Mouse (Mus musculus) hindbrain, embryonic 16.5 days (tissue): ENCODE measurements around the gene Trmt6. TPM values are rescaled to one million over a fixed set of nuclear protein-coding genes. Genes with fewer than 3 reads are reported as not detected.

Source experiments
- ATAC-seq: fragments of 200-750 bp; cut with Nextera tagmentation; 2 replicates; pipeline ENCODE4 v1.8.0; 2017; ENCODE audit warnings: moderate TSS enrichment, moderate library complexity
- H3K27ac ChIP-seq: fragments of 300-500 bp; sonication (generic); 2 replicates; pipeline ENCODE4 v1.5.1; 2014; ENCODE audit warnings: low read depth, mild to moderate bottlenecking, control low read depth, low read length, moderate library complexity
- H3K27me3 ChIP-seq: fragments of 300-500 bp; sonication (generic); replicated peaks from 2 replicates; pipeline ENCODE4 v1.6.1; 2014; ENCODE audit warnings: low read length; ENCODE audit not compliant: control insufficient read depth, insufficient read depth
- H3K36me3 ChIP-seq: fragments of 300-500 bp; sonication (generic); 2 replicates; pipeline ENCODE4 v1.6.1; 2014; ENCODE audit warnings: mild to moderate bottlenecking, low read length, moderate library complexity, mixed read lengths; ENCODE audit not compliant: control insufficient read depth, insufficient read depth
- H3K4me1 ChIP-seq: fragments of 300-500 bp; sonication (generic); 2 replicates; pipeline ENCODE4 v1.6.1; 2014; ENCODE audit warnings: low read depth, low read length; ENCODE audit not compliant: control insufficient read depth, insufficient read depth
- H3K4me2 ChIP-seq: fragments of 300-500 bp; sonication (generic); 2 replicates; pipeline ENCODE4 v1.6.1; 2014; ENCODE audit warnings: mild to moderate bottlenecking, low read length, control low read depth, moderate library complexity
- H3K4me3 ChIP-seq: fragments of 300-500 bp; sonication (generic); 2 replicates; pipeline ENCODE4 v1.5.1; 2014; ENCODE audit warnings: mild to moderate bottlenecking, low read length, control low read depth, moderate library complexity
- H3K9ac ChIP-seq: fragments of 300-500 bp; sonication (generic); 2 replicates; pipeline ENCODE4 v1.6.1; 2014; ENCODE audit warnings: low read depth, mild to moderate bottlenecking, control low read depth, low read length, moderate library complexity
- H3K9me3 ChIP-seq: fragments of 300-500 bp; sonication (generic); 2 replicates; pipeline ENCODE4 v1.6.1; 2014; ENCODE audit warnings: mild to moderate bottlenecking, low read length, moderate library complexity; ENCODE audit not compliant: control insufficient read depth
- WGBS: fragments of 180-500 bp; shearing (Covaris S2); extraction: QIAGEN DNeasy Blood & Tissue Kit; methylation state at CpG from one replicate; pipeline ENCODE4 v1.1.7; 2014; 5-methylcytosine and 5-hydroxymethylcytosine counted together
- polyA plus RNA-seq: library from polyadenylated mRNA; unstranded; fragments of >200 nt; fragmentation: Nextera tagmentation; extraction: Ambion mirVana; gene quantifications from 2 replicates; pipeline ENCODE4 v1.2.1, GENCODE M21; 2015

Trmt6 gene
- polyA plus RNA-seq, 1 experiment from 2014 or later: 17.7 TPM

- H3K9ac ChIP-seq: peak within 1 kb of the TSS; percentile 93
- H3K27me3 ChIP-seq: no peaks in the 10 kb centered on the region
- peaks cover 3% of the 10 kb centered on the region for H3K36me3 ChIP-seq
- peak; percentile 96 for ATAC-seq
- peak within 1 kb of the TSS; percentile 70 for H3K4me2 ChIP-seq
- H3K9me3 ChIP-seq: no peaks in the 10 kb centered on the region
- H3K4me1 ChIP-seq: peaks cover 19% of the 10 kb centered on the region
- WGBS: under 1% methylated on average over 68 of the region's 96 CpGs
- H3K4me3 ChIP-seq: peak within 1 kb of the TSS; percentile 98
- peak within 1 kb of the TSS; percentile 87 for H3K27ac ChIP-seq
Observed at GRCm38 (mm10) chr2:132846407-132847358, 30.8 kb upstream of the Trmt6 start, which contains the start of gene Crls1. Crls1 (plus strand) TSS chr2:132846666.

GRCm38 (mm10) chr2:132841071-132841470 is 25.2 kb upstream of the Trmt6 start:
- Histone ChIP-seq H3K27me3 (no peaks in the 10 kb centered on the region), H3K4me3 (no peak overlapping the region), H3K27ac (no peak overlapping the region), H3K4me1 (no peaks in the 10 kb centered on the region; the same call in 1 of the 2 replicates), H3K9ac (no peak overlapping the region), H3K9me3 (no peaks in the 10 kb centered on the region), H3K36me3 (no peaks in the 10 kb centered on the region; the same call in 1 of the 2 replicates), H3K4me2 (no peak overlapping the region)
- 86% methylated on average over 4 of the region's 4 CpGs for WGBS
- ATAC-seq: no peak

GRCm38 (mm10) chr2:132802976-132803375 is 12.9 kb downstream of the Trmt6 start:
- Histone ChIP-seq H3K4me1 (no peaks in the 10 kb centered on the region), H3K27me3 (no peaks in the 10 kb centered on the region), H3K4me3 (no peak overlapping the region), H3K4me2 (no peak overlapping the region), H3K36me3 (peaks cover 18% of the 10 kb centered on the region), H3K9ac (no peak overlapping the region), H3K9me3 (no peaks in the 10 kb centered on the region), H3K27ac (no peak overlapping the region)
- whole genome bisulfite sequencing: 97% methylated on average over 2 of the region's 2 CpGs
- no peak for ATAC-seq

GRCm38 (mm10) chr2:132794204-132794586 is 21.7 kb downstream of the Trmt6 start:
- H3K36me3 ChIP-seq: peaks cover 19% of the 10 kb centered on the region; the same call in 1 of the 2 replicates
- WGBS: 88% methylated on average over 7 of the region's 7 CpGs
- no peak overlapping the region for H3K4me2 ChIP-seq
- H3K27ac ChIP-seq: no peak overlapping the region
- H3K27me3 ChIP-seq: no peaks in the 10 kb centered on the region
- no peaks in the 10 kb centered on the region for H3K9me3 ChIP-seq
- no peak for ATAC-seq
- H3K4me1 ChIP-seq: no peaks in the 10 kb centered on the region
- no peak overlapping the region for H3K9ac ChIP-seq
- H3K4me3 ChIP-seq: no peak overlapping the region

- Histone ChIP-seq H3K4me1 (no peaks in the 10 kb centered on the region), H3K9me3 (no peaks in the 10 kb centered on the region), H3K9ac (no peak overlapping the region), H3K27me3 (no peaks in the 10 kb centered on the region), H3K36me3 (peaks cover 19% of the 10 kb centered on the region; the same call in 1 of the 2 replicates), H3K4me2 (no peak overlapping the region), H3K27ac (no peak overlapping the region), H3K4me3 (no peak overlapping the region)
- ATAC-seq: no peak
- 88% methylated on average over 19 of the region's 19 CpGs for WGBS
Observed at GRCm38 (mm10) chr2:132793441-132794203, 22.2 kb downstream of the Trmt6 start.

GRCm38 (mm10) chr2:132784039-132784438 is 31.8 kb downstream of the Trmt6 start:
- ATAC-seq: no peak
- Histone ChIP-seq H3K27me3 (no peaks in the 10 kb centered on the region), H3K9ac (no peak overlapping the region), H3K27ac (no peak overlapping the region), H3K36me3 (no peaks in the 10 kb centered on the region), H3K9me3 (no peaks in the 10 kb centered on the region), H3K4me3 (no peak overlapping the region), H3K4me2 (no peak overlapping the region), H3K4me1 (0 out of 2 replicates have a peak, but pooled peaks cover 4% of the 10 kb centered on the region)
- WGBS: 87% methylated on average over 6 of the region's 6 CpGs

- Histone ChIP-seq H3K4me2 (peak overlapping the region; percentile 74), H3K27me3 (no peaks in the 10 kb centered on the region), H3K9me3 (no peaks in the 10 kb centered on the region), H3K27ac (peak overlapping the region; percentile 98), H3K9ac (peak overlapping the region; percentile 83), H3K36me3 (no peaks in the 10 kb centered on the region), H3K4me1 (0 out of 2 replicates have a peak, but pooled peaks cover 7% of the 10 kb centered on the region), H3K4me3 (peak overlapping the region; percentile 67)
- ATAC-seq: peak; percentile 98
- under 1% methylated on average over 32 of the region's 41 CpGs for WGBS
Observed at GRCm38 (mm10) chr2:132781439-132782068, 34.3 kb downstream of the Trmt6 start.

GRCm38 (mm10) chr2:132780978-132781377 is 34.9 kb downstream of the Trmt6 start, which contains the start of gene Chgb:
Chgb (plus strand) TSS chr2:132781278.
- Histone ChIP-seq H3K9me3 (no peaks in the 10 kb centered on the region), H3K4me1 (0 out of 2 replicates have a peak, but pooled peaks cover 7% of the 10 kb centered on the region), H3K36me3 (no peaks in the 10 kb centered on the region), H3K4me3 (peak within 1 kb of the TSS; percentile 67), H3K4me2 (peak within 1 kb of the TSS; percentile 74), H3K27me3 (no peaks in the 10 kb centered on the region), H3K27ac (peak within 1 kb of the TSS; percentile 98), H3K9ac (peak within 1 kb of the TSS; percentile 83)
- 7% methylated on average over 4 of the region's 4 CpGs for WGBS
- ATAC-seq: no peak; the same call in 1 of the 2 replicates
